Mouse (Mus musculus): ENCODE results near the gene Papola. TPM values are rescaled to one million over a fixed set of nuclear protein-coding genes. Genes with fewer than 3 reads are reported as not detected.
A peak's percentile ranks its signal among the peaks of the same experiment; 100 is the strongest.
"Not testable (repeated sequence)": the region's sequence is repeated elsewhere in the genome, so short reads cannot be mapped to it uniquely, and the experiment has no call there.

Gene Papola
- polyA plus RNA-seq, 1 experiment from 2014 or later = 151 TPM

GRCm38 (mm10) chr12:105808945-105809344, 24.5 kb downstream of the Papola start:
- ATAC-seq (ENCODE audit: low FRiP score, low read depth) = no peak
- 60% methylated on average over 3 of the region's 3 CpGs for WGBS
- H3K27ac ChIP-seq (replicated peaks) = no peak overlapping the region
- H3K4me2 ChIP-seq = no peak overlapping the region
- H3K9me3 ChIP-seq = no peaks in the 10 kb centered on the region
- H3K9ac ChIP-seq = no peak overlapping the region
- H3K4me3 ChIP-seq = no peak overlapping the region
- peaks cover 51% of the 10 kb centered on the region for H3K36me3 ChIP-seq
- H3K27me3 ChIP-seq = no peaks in the 10 kb centered on the region
- H3K4me1 ChIP-seq (replicated peaks) = no peaks in the 10 kb centered on the region

DNA sequence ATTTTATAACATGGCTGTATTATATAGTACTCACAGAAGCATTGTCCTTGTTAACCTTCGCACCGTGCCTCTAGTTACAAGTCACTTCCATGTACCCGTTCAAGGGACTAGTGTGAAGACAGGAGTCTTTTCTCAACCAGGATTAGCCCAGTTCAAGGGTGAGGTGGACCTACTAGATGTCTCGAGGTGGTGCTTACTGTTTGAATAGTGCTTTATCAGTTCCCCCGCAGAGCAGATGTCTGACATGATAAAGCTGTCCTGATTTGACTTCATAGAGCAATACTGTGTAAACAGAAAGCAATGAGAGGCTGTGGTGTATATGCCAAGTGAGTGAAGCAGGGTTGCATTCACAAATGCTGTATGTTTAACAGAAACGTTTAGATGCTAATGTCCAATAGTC, 26.1 kb downstream of the Papola start:
- Histone ChIP-seq H3K4me3 (no peak overlapping the region), H3K4me2 (no peak overlapping the region), H3K4me1 (replicated peaks) (no peaks in the 10 kb centered on the region), H3K27me3 (no peaks in the 10 kb centered on the region), H3K36me3 (peaks cover 46% of the 10 kb centered on the region), H3K9ac (no peak overlapping the region), H3K27ac (replicated peaks) (no peak overlapping the region), H3K9me3 (no peaks in the 10 kb centered on the region)
- WGBS = 89% methylated on average over 6 of the region's 6 CpGs
- no peak for ATAC-seq (ENCODE audit: low FRiP score, low read depth)

GRCm38 (mm10) chr12:105813957-105814356, 29.5 kb downstream of the Papola start:
- 94% methylated on average over 6 of the region's 6 CpGs for WGBS
- Histone ChIP-seq H3K9me3 (no peaks in the 10 kb centered on the region), H3K4me2 (no peak overlapping the region), H3K9ac (no peak overlapping the region), H3K4me1 (replicated peaks) (no peaks in the 10 kb centered on the region), H3K36me3 (peaks cover 26% of the 10 kb centered on the region), H3K4me3 (no peak overlapping the region), H3K27ac (replicated peaks) (no peak overlapping the region), H3K27me3 (no peaks in the 10 kb centered on the region)
- no peak for ATAC-seq (ENCODE audit: low FRiP score, low read depth)

- Histone ChIP-seq H3K4me1 (replicated peaks) (no peaks in the 10 kb centered on the region), H3K4me3 (no peak overlapping the region), H3K27me3 (no peaks in the 10 kb centered on the region), H3K27ac (replicated peaks) (no peak overlapping the region), H3K9ac (no peak overlapping the region), H3K4me2 (no peak overlapping the region), H3K9me3 (no peaks in the 10 kb centered on the region), H3K36me3 (peaks cover 63% of the 10 kb centered on the region)
- no peak for ATAC-seq (ENCODE audit: low FRiP score, low read depth)
- 85% methylated on average over 4 of the region's 4 CpGs for WGBS
Measured at GRCm38 (mm10) chr12:105823472-105823871, 39.0 kb downstream of the Papola start.

DNA sequence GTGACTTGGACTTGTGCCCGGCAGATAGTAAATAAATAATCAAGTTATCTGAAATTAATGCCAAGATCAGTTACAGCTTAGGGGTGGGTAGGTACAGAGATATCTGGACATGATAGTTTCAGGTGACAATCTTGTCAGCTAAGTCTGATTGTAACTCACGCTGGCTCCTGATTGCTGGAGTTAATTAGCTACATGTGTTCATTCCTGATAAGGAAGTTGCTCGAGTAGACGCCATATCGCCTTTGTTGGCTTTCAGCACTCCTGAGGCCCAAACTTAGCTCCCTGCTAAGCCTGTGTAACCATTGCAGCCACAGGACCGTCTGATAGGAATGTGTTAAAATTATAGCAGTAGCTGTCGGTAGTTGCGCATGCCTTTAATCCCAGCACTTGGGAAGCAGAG, 40.2 kb downstream of the Papola start:
- no peaks in the 10 kb centered on the region for H3K4me1 ChIP-seq (replicated peaks)
- ATAC-seq (ENCODE audit: low FRiP score, low read depth) = no peak
- peaks cover 72% of the 10 kb centered on the region for H3K36me3 ChIP-seq
- 91% methylated on average over 8 of the region's 8 CpGs for WGBS
- H3K4me2 ChIP-seq = no peak overlapping the region
- no peak overlapping the region for H3K27ac ChIP-seq (replicated peaks)
- H3K9ac ChIP-seq = no peak overlapping the region
- H3K4me3 ChIP-seq = no peak overlapping the region
- H3K27me3 ChIP-seq = no peaks in the 10 kb centered on the region
- no peaks in the 10 kb centered on the region for H3K9me3 ChIP-seq

GRCm38 (mm10) chr12:105825266-105825665, 40.8 kb downstream of the Papola start:
- Histone ChIP-seq H3K36me3 (peaks cover 71% of the 10 kb centered on the region), H3K4me1 (replicated peaks) (no peaks in the 10 kb centered on the region), H3K9ac (no peak overlapping the region), H3K4me3 (no peak overlapping the region), H3K9me3 (no peaks in the 10 kb centered on the region), H3K27ac (replicated peaks) (no peak overlapping the region), H3K27me3 (no peaks in the 10 kb centered on the region), H3K4me2 (no peak overlapping the region)
- no peak for ATAC-seq (ENCODE audit: low FRiP score, low read depth)
- WGBS = 95% methylated on average over 4 of the region's 4 CpGs

DNA sequence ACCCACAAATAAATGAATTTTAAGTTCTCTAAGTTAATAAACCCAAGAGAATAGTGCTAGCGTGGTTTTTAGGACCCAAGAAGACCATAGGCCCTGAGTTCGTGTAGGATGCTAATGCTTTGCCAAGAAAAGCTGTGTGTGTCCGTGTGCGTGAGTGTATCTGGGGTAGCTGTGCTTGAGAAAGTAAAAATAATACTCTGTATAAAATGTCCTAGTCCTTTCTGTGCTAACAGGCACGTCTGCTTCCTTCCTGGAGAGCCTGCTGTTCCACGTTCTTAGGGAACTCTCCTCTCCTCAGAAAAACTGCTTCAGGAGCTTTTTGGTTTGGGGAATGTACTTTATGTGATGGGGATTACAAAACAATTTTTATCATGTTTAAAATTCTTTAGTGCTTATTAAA, 48.0 kb downstream of the Papola start:
- Histone ChIP-seq H3K4me3 (no peak overlapping the region), H3K27ac (replicated peaks) (no peak overlapping the region), H3K4me1 (replicated peaks) (no peaks in the 10 kb centered on the region), H3K27me3 (no peaks in the 10 kb centered on the region), H3K4me2 (no peak overlapping the region), H3K9ac (no peak overlapping the region), H3K36me3 (peaks cover 77% of the 10 kb centered on the region), H3K9me3 (no peaks in the 10 kb centered on the region)
- ATAC-seq (ENCODE audit: low FRiP score, low read depth) = no peak
- 86% methylated on average over 6 of the region's 6 CpGs for WGBS

DNA sequence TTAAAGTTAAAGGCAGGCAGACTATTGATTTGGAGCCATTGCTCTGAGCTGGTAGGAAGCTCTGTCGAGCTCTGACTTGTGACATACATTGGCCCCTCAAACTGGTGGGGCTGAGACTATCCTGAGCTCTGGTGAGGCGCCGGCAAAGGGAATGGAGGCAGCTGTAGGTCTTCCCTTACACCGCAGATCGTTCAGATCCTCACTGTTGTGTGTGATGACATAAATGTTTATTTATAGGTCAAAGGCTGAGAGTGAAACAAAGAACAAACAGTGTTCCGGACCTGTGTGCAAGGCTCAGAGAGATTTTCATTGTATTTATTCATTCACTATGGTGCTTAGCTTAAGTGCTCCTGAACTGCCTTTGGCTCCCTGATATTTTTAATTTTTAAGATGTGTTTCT, 50.4 kb downstream of the Papola start:
- ATAC-seq (ENCODE audit: low FRiP score, low read depth) = no peak
- Histone ChIP-seq H3K36me3 (peaks cover 62% of the 10 kb centered on the region), H3K4me3 (no peak overlapping the region), H3K9me3 (no peaks in the 10 kb centered on the region), H3K4me1 (replicated peaks) (no peaks in the 10 kb centered on the region), H3K27ac (replicated peaks) (no peak overlapping the region), H3K27me3 (no peaks in the 10 kb centered on the region), H3K9ac (no peak overlapping the region), H3K4me2 (no peak overlapping the region)
- WGBS = 75% methylated on average over 6 of the region's 6 CpGs

GRCm38 (mm10) chr12:105835571-105835970, 51.1 kb downstream of the Papola start:
- WGBS = 66% methylated on average over 6 of the region's 6 CpGs
- Histone ChIP-seq H3K36me3 (peaks cover 58% of the 10 kb centered on the region), H3K27me3 (no peaks in the 10 kb centered on the region), H3K4me2 (no peak overlapping the region), H3K9me3 (no peaks in the 10 kb centered on the region), H3K9ac (no peak overlapping the region), H3K27ac (replicated peaks) (0 out of 2 replicates have a peak overlapping the region, but pooled peaks have one; percentile 25), H3K4me1 (replicated peaks) (no peaks in the 10 kb centered on the region), H3K4me3 (no peak overlapping the region)
- ATAC-seq (ENCODE audit: low FRiP score, low read depth) = no peak

- no peaks in the 10 kb centered on the region for H3K4me1 ChIP-seq (replicated peaks)
- no peaks in the 10 kb centered on the region for H3K9me3 ChIP-seq
- no peaks in the 10 kb centered on the region for H3K27me3 ChIP-seq
- H3K4me2 ChIP-seq = no peak overlapping the region
- no peak overlapping the region for H3K27ac ChIP-seq (replicated peaks)
- no peak for ATAC-seq (ENCODE audit: low FRiP score, low read depth)
- no peak overlapping the region for H3K9ac ChIP-seq
- no peak overlapping the region for H3K4me3 ChIP-seq
- WGBS = 81% methylated on average over 2 of the region's 2 CpGs
- peaks cover 53% of the 10 kb centered on the region for H3K36me3 ChIP-seq
Measured at GRCm38 (mm10) chr12:105836196-105836595, 51.7 kb downstream of the Papola start.

DNA sequence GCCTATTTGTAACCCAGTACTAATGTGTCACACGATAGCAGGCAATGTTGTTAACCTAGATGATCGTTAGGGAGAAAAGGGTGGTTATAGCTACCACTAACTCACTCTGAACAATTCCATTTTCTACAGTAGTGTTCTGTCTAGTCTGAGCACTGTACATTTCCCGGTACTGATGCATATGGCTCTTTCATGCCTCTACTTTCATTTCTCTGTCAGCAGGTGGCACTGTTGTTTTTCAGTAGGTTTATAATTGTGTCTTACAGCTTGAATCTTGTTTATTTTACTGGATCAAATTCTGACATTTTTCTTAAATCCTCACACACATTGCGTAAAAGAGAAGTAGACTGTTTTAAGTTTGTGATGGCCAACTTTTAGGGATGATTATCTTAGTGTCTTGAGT, 54.6 kb downstream of the Papola start:
- H3K4me1 ChIP-seq (replicated peaks) = peaks cover 4% of the 10 kb centered on the region; the same call in 1 of the 2 replicates
- no peaks in the 10 kb centered on the region for H3K27me3 ChIP-seq
- no peak overlapping the region for H3K4me3 ChIP-seq
- H3K36me3 ChIP-seq = peaks cover 29% of the 10 kb centered on the region
- no peak overlapping the region for H3K4me2 ChIP-seq
- H3K9me3 ChIP-seq = no peaks in the 10 kb centered on the region
- ATAC-seq (ENCODE audit: low FRiP score, low read depth) = no peak
- no peak overlapping the region for H3K9ac ChIP-seq
- WGBS = 69% methylated on average over 4 of the region's 4 CpGs
- no peak overlapping the region for H3K27ac ChIP-seq (replicated peaks)

- not testable (repeated sequence) for H3K9ac ChIP-seq; H3K4me1 ChIP-seq (replicated peaks); H3K4me2 ChIP-seq; H3K9me3 ChIP-seq; H3K27ac ChIP-seq (replicated peaks); ATAC-seq (ENCODE audit: low FRiP score, low read depth); H3K27me3 ChIP-seq; H3K4me3 ChIP-seq
- H3K36me3 ChIP-seq = peaks cover 19% of the 10 kb centered on the region
- 96% methylated on average over 8 of the region's 8 CpGs for WGBS
Measured at GRCm38 (mm10) chr12:105840545-105840944, 56.1 kb downstream of the Papola start.

- Histone ChIP-seq H3K9me3 (no peaks in the 10 kb centered on the region), H3K36me3 (peaks cover 2% of the 10 kb centered on the region; the same call in 1 of the 2 replicates), H3K27me3 (no peaks in the 10 kb centered on the region), H3K4me2 (no peak overlapping the region), H3K4me3 (no peak overlapping the region), H3K27ac (replicated peaks) (no peak overlapping the region), H3K4me1 (replicated peaks) (peaks cover 4% of the 10 kb centered on the region; the same call in 1 of the 2 replicates), H3K9ac (no peak overlapping the region)
- ATAC-seq (ENCODE audit: low FRiP score, low read depth) = 0 out of 2 replicates have a peak, but pooled peaks have one; percentile 57
- WGBS = 49% methylated on average over 12 of the region's 12 CpGs
Measured at GRCm38 (mm10) chr12:105843243-105844005, 58.9 kb downstream of the Papola start.

All from hindbrain, embryonic 15.5 days (tissue).